Mouse (Mus musculus) kidney, embryonic 16.5 days (tissue): ENCODE results near the gene Akap14. TPM values are rescaled to one million over a fixed set of nuclear protein-coding genes. Genes with fewer than 3 reads are reported as not detected.

Source experiments
- ATAC-seq: fragments of 200-750 bp; cut with Nextera tagmentation; 2 replicates; pipeline ENCODE4 v1.8.0; 2017; ENCODE audit warnings: moderate TSS enrichment; ENCODE audit not compliant: low FRiP score, low TSS enrichment
- H3K27ac ChIP-seq: fragments of 300-500 bp; sonication (generic); 2 replicates; pipeline ENCODE4 v1.5.1; 2014; ENCODE audit warnings: low read length
- H3K27me3 ChIP-seq: fragments of 300-500 bp; sonication (generic); 2 replicates; pipeline ENCODE4 v1.6.1; 2014; ENCODE audit warnings: low read length, control low read depth, mixed read lengths; ENCODE audit not compliant: insufficient read depth
- H3K36me3 ChIP-seq: fragments of 300-500 bp; sonication (generic); 2 replicates; pipeline ENCODE4 v1.6.1; 2014; ENCODE audit warnings: low read length, control low read depth, mixed read lengths; ENCODE audit not compliant: insufficient read depth
- H3K4me1 ChIP-seq: fragments of 300-500 bp; sonication (generic); 2 replicates; pipeline ENCODE4 v1.6.1; 2014; ENCODE audit warnings: low read length, control low read depth, mixed read lengths; ENCODE audit not compliant: insufficient read depth
- H3K4me2 ChIP-seq: fragments of 300-500 bp; sonication (generic); replicated peaks from 2 replicates; pipeline ENCODE4 v1.6.1; 2014; ENCODE audit warnings: low read depth, low read length
- H3K4me3 ChIP-seq: fragments of 300-500 bp; sonication (generic); 2 replicates; pipeline ENCODE4 v1.5.1; 2014; ENCODE audit warnings: mild to moderate bottlenecking, low read length
- H3K9ac ChIP-seq: fragments of 300-500 bp; sonication (generic); replicated peaks from 2 replicates; pipeline ENCODE4 v1.6.1; 2014; ENCODE audit warnings: low read length
- H3K9me3 ChIP-seq: fragments of 300-500 bp; sonication (generic); 2 replicates; pipeline ENCODE4 v1.6.1; 2016; ENCODE audit warnings: low read length, control low read depth
- WGBS: fragments of 180-500 bp; shearing (Covaris S2); extraction: QIAGEN DNeasy Blood & Tissue Kit; methylation state at CpG from one replicate; pipeline ENCODE4 v1.1.7; 2014; 5-methylcytosine and 5-hydroxymethylcytosine counted together
- polyA plus RNA-seq: library from polyadenylated mRNA; unstranded; fragments of >200 nt; fragmentation: Nextera tagmentation; extraction: Ambion mirVana; gene quantifications from 2 replicates; pipeline ENCODE4 v1.2.1, GENCODE M21; 2015

Gene Akap14
- polyA plus RNA-seq, 1 experiment from 2014 or later: not detected

GRCm38 (mm10) chrX:37110193-37110880, 58.3 kb downstream of the Akap14 start, which contains the start of gene Upf3b:
Upf3b (minus strand) TSS chrX:37110322.
- Histone ChIP-seq H3K4me3 (peak within 1 kb of the TSS; percentile 59), H3K36me3 (no peaks in the 10 kb centered on the region), H3K4me1 (0 out of 2 replicates have a peak, but pooled peaks cover 5% of the 10 kb centered on the region), H3K27ac (peak within 1 kb of the TSS; percentile 88), H3K27me3 (no peaks in the 10 kb centered on the region), H3K9me3 (no peaks in the 10 kb centered on the region), H3K4me2 (peak within 1 kb of the TSS; percentile 60), H3K9ac (peak within 1 kb of the TSS; percentile 72)
- 19% methylated on average over 30 of the region's 30 CpGs for WGBS
- ATAC-seq: peak; percentile 100

- peak overlapping the region; percentile 59 for H3K4me3 ChIP-seq
- peak overlapping the region; percentile 60 for H3K4me2 ChIP-seq
- no peaks in the 10 kb centered on the region for H3K9me3 ChIP-seq
- no peaks in the 10 kb centered on the region for H3K36me3 ChIP-seq
- peak; percentile 87 for ATAC-seq
- H3K27ac ChIP-seq: peak overlapping the region; percentile 88
- peak overlapping the region; percentile 72 for H3K9ac ChIP-seq
- 19% methylated on average over 27 of the region's 27 CpGs for WGBS
- H3K4me1 ChIP-seq: 0 out of 2 replicates have a peak, but pooled peaks cover 5% of the 10 kb centered on the region
- H3K27me3 ChIP-seq: no peaks in the 10 kb centered on the region
These were observed 59.0 kb downstream of the Akap14 start for GRCm38 (mm10) chrX:37109526-37110192.

GRCm38 (mm10) chrX:37103826-37104225, 64.8 kb downstream of the Akap14 start:
- Histone ChIP-seq H3K9ac (no peak overlapping the region), H3K4me2 (no peak overlapping the region), H3K4me1 (0 out of 2 replicates have a peak, but pooled peaks cover 2% of the 10 kb centered on the region), H3K9me3 (no peaks in the 10 kb centered on the region), H3K27me3 (no peaks in the 10 kb centered on the region), H3K4me3 (no peak overlapping the region), H3K36me3 (peaks cover 6% of the 10 kb centered on the region; the same call in 1 of the 2 replicates), H3K27ac (no peak overlapping the region)
- no peak for ATAC-seq
- WGBS: 79% methylated on average over 2 of the region's 2 CpGs

Other genes with a start within 250 kb of the Akap14 start
- 21.5 and 23.5 TPM in 2 replicates for gene Sept6, start 177.0 kb downstream of the Akap14 start, polyA plus RNA-seq
- gene Sowahd, start 120.0 kb downstream of the Akap14 start, polyA plus RNA-seq: not detected in 2 replicates
- 409 and 453 TPM in 2 replicates for gene Rpl39, start 83.4 kb downstream of the Akap14 start, polyA plus RNA-seq
- gene Upf3b, start 58.5 kb downstream of the Akap14 start, polyA plus RNA-seq: 17.1 and 22.3 TPM in 2 replicates
- gene Nkap, start 42.0 kb downstream of the Akap14 start, polyA plus RNA-seq: 15.7 and 16.6 TPM in 2 replicates
- gene Ndufa1, start 22.3 kb upstream of the Akap14 start, polyA plus RNA-seq: 432 and 458 TPM in 2 replicates
- 7.9 and 9.8 TPM in 2 replicates for gene Rnf113a1, start 22.4 kb upstream of the Akap14 start, polyA plus RNA-seq
- gene Gm9, start 42.2 kb upstream of the Akap14 start, polyA plus RNA-seq: not detected in 2 replicates
- gene Rhox1, start 53.4 kb upstream of the Akap14 start, polyA plus RNA-seq: not detected in 2 replicates
- gene Rhox2a, start 76.1 kb upstream of the Akap14 start, polyA plus RNA-seq: not detected in 2 replicates
- not detected in 2 replicates for gene Rhox3a, start 81.1 kb upstream of the Akap14 start, polyA plus RNA-seq
- not detected in 2 replicates for gene Rhox4a, start 96.5 kb upstream of the Akap14 start, polyA plus RNA-seq
- gene Rhox3a2, start 211.2 kb upstream of the Akap14 start, polyA plus RNA-seq: not detected in 2 replicates
- not detected in 2 replicates for gene Rhox4a2, start 222.0 kb upstream of the Akap14 start, polyA plus RNA-seq
- gene Rhox2b, start 243.2 kb upstream of the Akap14 start, polyA plus RNA-seq: not detected in 2 replicates